Mouse (Mus musculus) heart, embryonic 12.5 days (tissue): Measurements from ENCODE around the gene Mov10l1. TPM values are rescaled to one million over a fixed set of nuclear protein-coding genes. Genes with fewer than 3 reads are reported as not detected.

Experiments
- ATAC-seq: fragments of 200-750 bp; cut with Nextera tagmentation; 2 replicates; pipeline ENCODE4 v1.8.0; 2017; ENCODE audit warnings: moderate TSS enrichment, moderate library complexity; ENCODE audit not compliant: insufficient number of reproducible peaks, low FRiP score
- H3K27ac ChIP-seq: fragments of 300-500 bp; sonication (generic); 2 replicates; pipeline ENCODE4 v1.5.1; 2016; ENCODE audit warnings: mild to moderate bottlenecking, moderate library complexity; ENCODE audit not compliant: poor library complexity, severe bottlenecking
- H3K27me3 ChIP-seq: fragments of 300-500 bp; sonication (generic); replicated peaks from 2 replicates; pipeline ENCODE4 v1.6.1; 2016; ENCODE audit warnings: mild to moderate bottlenecking, moderate library complexity
- H3K36me3 ChIP-seq: fragments of 300-500 bp; sonication (generic); 2 replicates; pipeline ENCODE4 v1.6.1; 2016; ENCODE audit warnings: mild to moderate bottlenecking, moderate library complexity
- H3K4me1 ChIP-seq: fragments of 300-500 bp; sonication (generic); replicated peaks from 2 replicates; pipeline ENCODE4 v1.6.1; 2016; ENCODE audit warnings: mild to moderate bottlenecking
- H3K4me2 ChIP-seq: fragments of 300-500 bp; sonication (generic); 2 replicates; pipeline ENCODE4 v1.6.1; 2016; ENCODE audit warnings: mild to moderate bottlenecking, moderate library complexity
- H3K4me3 ChIP-seq: fragments of 300-500 bp; sonication (generic); 2 replicates; pipeline ENCODE4 v1.5.1; 2016; ENCODE audit warnings: mild to moderate bottlenecking
- H3K9ac ChIP-seq: fragments of 300-500 bp; sonication (generic); 2 replicates; pipeline ENCODE4 v1.6.1; 2016; ENCODE audit warnings: mild to moderate bottlenecking, moderate library complexity
- H3K9me3 ChIP-seq: fragments of 300-500 bp; sonication (generic); replicated peaks from 2 replicates; pipeline ENCODE4 v1.6.1; 2016; ENCODE audit warnings: mild to moderate bottlenecking, moderate library complexity
- WGBS: fragments of 180-500 bp; shearing (Covaris S2); methylation state at CpG from one replicate; pipeline ENCODE4 v1.1.7; 2016; 5-methylcytosine and 5-hydroxymethylcytosine counted together
- polyA plus RNA-seq: library from polyadenylated mRNA; unstranded; fragments of >200 nt; fragmentation: Nextera tagmentation; extraction: Ambion mirVana; gene quantifications from 2 replicates; pipeline ENCODE4 v1.2.1, GENCODE M21; 2016

Gene Mov10l1
- polyA plus RNA-seq, 1 experiment from 2014 or later: 56.9 TPM

- H3K4me1 ChIP-seq: peaks cover 19% of the 10 kb centered on the region
- no peaks in the 10 kb centered on the region for H3K9me3 ChIP-seq
- no peaks in the 10 kb centered on the region for H3K27me3 ChIP-seq
- peaks cover 48% of the 10 kb centered on the region for H3K36me3 ChIP-seq
- H3K4me2 ChIP-seq: no peak overlapping the region
- H3K4me3 ChIP-seq: no peak overlapping the region
- 78% methylated on average over 5 of the region's 5 CpGs for WGBS
- no peak for ATAC-seq
- no peak overlapping the region for H3K9ac ChIP-seq
- no peak overlapping the region for H3K27ac ChIP-seq
Measured at GRCm38 (mm10) chr15:89092181-89092580, 109.5 kb downstream of the Mov10l1 start.

GRCm38 (mm10) chr15:89097450-89097849 is 114.7 kb downstream of the Mov10l1 start:
- ATAC-seq: no peak
- WGBS: 92% methylated on average over 5 of the region's 5 CpGs

GRCm38 (mm10) chr15:89098616-89099015 is 115.9 kb downstream of the Mov10l1 start:
- ATAC-seq: no peak
- no peak overlapping the region for H3K4me2 ChIP-seq
- no peak overlapping the region for H3K27ac ChIP-seq
- H3K9me3 ChIP-seq: no peaks in the 10 kb centered on the region
- no peak overlapping the region for H3K4me3 ChIP-seq
- peaks cover 99% of the 10 kb centered on the region for H3K36me3 ChIP-seq
- H3K9ac ChIP-seq: no peak overlapping the region
- no peaks in the 10 kb centered on the region for H3K27me3 ChIP-seq
- H3K4me1 ChIP-seq: no peaks in the 10 kb centered on the region
- WGBS: 84% methylated on average over 7 of the region's 7 CpGs

More at GRCm38 (mm10) chr15:89097450-89097849, 114.7 kb downstream of the Mov10l1 start:
- Histone ChIP-seq H3K4me1 (no peaks in the 10 kb centered on the region), H3K27ac (no peak overlapping the region), H3K9ac (no peak overlapping the region), H3K4me3 (no peak overlapping the region), H3K36me3 (peaks cover 99% of the 10 kb centered on the region), H3K4me2 (no peak overlapping the region), H3K27me3 (no peaks in the 10 kb centered on the region), H3K9me3 (no peaks in the 10 kb centered on the region)

- Histone ChIP-seq H3K36me3 (peaks cover 98% of the 10 kb centered on the region), H3K4me2 (no peak overlapping the region), H3K4me3 (no peak overlapping the region), H3K9ac (no peak overlapping the region), H3K27me3 (no peaks in the 10 kb centered on the region), H3K27ac (no peak overlapping the region), H3K4me1 (no peaks in the 10 kb centered on the region), H3K9me3 (no peaks in the 10 kb centered on the region)
- WGBS: 92% methylated on average over 12 of the region's 12 CpGs
- ATAC-seq: no peak
Measured at GRCm38 (mm10) chr15:89100823-89101222, 118.1 kb downstream of the Mov10l1 start.

- Histone ChIP-seq H3K4me1 (no peaks in the 10 kb centered on the region), H3K27me3 (no peaks in the 10 kb centered on the region), H3K4me2 (no peak overlapping the region), H3K27ac (no peak overlapping the region), H3K36me3 (peaks cover 98% of the 10 kb centered on the region), H3K9ac (no peak overlapping the region), H3K4me3 (no peak overlapping the region), H3K9me3 (no peaks in the 10 kb centered on the region)
- WGBS: 76% methylated on average over 5 of the region's 5 CpGs
- ATAC-seq: no peak
Measured at GRCm38 (mm10) chr15:89102646-89103045, 119.9 kb downstream of the Mov10l1 start.

- WGBS: 85% methylated on average over 10 of the region's 10 CpGs
- Histone ChIP-seq H3K4me1 (no peaks in the 10 kb centered on the region), H3K36me3 (peaks cover 99% of the 10 kb centered on the region), H3K27ac (no peak overlapping the region), H3K4me3 (no peak overlapping the region), H3K9me3 (no peaks in the 10 kb centered on the region), H3K9ac (no peak overlapping the region), H3K4me2 (no peak overlapping the region), H3K27me3 (no peaks in the 10 kb centered on the region)
- ATAC-seq: no peak
Measured at GRCm38 (mm10) chr15:89103921-89104320, 121.2 kb downstream of the Mov10l1 start.

- Histone ChIP-seq H3K27ac (no peak overlapping the region), H3K9ac (no peak overlapping the region), H3K27me3 (no peaks in the 10 kb centered on the region), H3K9me3 (no peaks in the 10 kb centered on the region), H3K4me3 (no peak overlapping the region), H3K4me1 (no peaks in the 10 kb centered on the region), H3K4me2 (no peak overlapping the region), H3K36me3 (peaks cover 99% of the 10 kb centered on the region)
- 91% methylated on average over 8 of the region's 8 CpGs for WGBS
- ATAC-seq: no peak
Measured at GRCm38 (mm10) chr15:89104425-89104824, 121.7 kb downstream of the Mov10l1 start.

Other genes starting within 250 kb of the Mov10l1 start
- 12.9 and 15.1 TPM in 2 replicates for gene Brd1, start 248.7 kb upstream of the Mov10l1 start, polyA plus RNA-seq
- 18.9 and 20.5 TPM in 2 replicates for gene Zbed4, start 231.2 kb upstream of the Mov10l1 start, polyA plus RNA-seq
- gene Alg12, start 163.6 kb upstream of the Mov10l1 start, polyA plus RNA-seq: 9.3 and 9.4 TPM in 2 replicates
- 61.9 and 66.4 TPM in 2 replicates for gene Creld2, start 163.3 kb upstream of the Mov10l1 start, polyA plus RNA-seq
- gene Pim3, start 120.7 kb upstream of the Mov10l1 start, polyA plus RNA-seq: 67.5 and 68.1 TPM in 2 replicates
- gene Ttll8, start 28.5 kb upstream of the Mov10l1 start, polyA plus RNA-seq: not detected in 2 replicates
- gene Mlc1, start 3.9 kb upstream of the Mov10l1 start, polyA plus RNA-seq: 0.06 TPM in 1 of 2 replicates, not detected in the other
- 1.8 and 2.4 TPM in 2 replicates for gene Panx2, start 76.8 kb downstream of the Mov10l1 start, polyA plus RNA-seq
- gene Trabd, start 92.2 kb downstream of the Mov10l1 start, polyA plus RNA-seq: 51.7 and 53.5 TPM in 2 replicates
- 12.4 and 12.6 TPM in 2 replicates for gene Selenoo, start 106.2 kb downstream of the Mov10l1 start, polyA plus RNA-seq
- gene Tubgcp6, start 140.2 kb downstream of the Mov10l1 start, polyA plus RNA-seq: 13.7 and 15.8 TPM in 2 replicates
- 12.7 and 13.4 TPM in 2 replicates for gene Hdac10, start 145.8 kb downstream of the Mov10l1 start, polyA plus RNA-seq
- gene Mapk12, start 157.8 kb downstream of the Mov10l1 start, polyA plus RNA-seq: 19.9 and 20.1 TPM in 2 replicates
- 3.7 and 4.6 TPM in 2 replicates for gene Mapk11, start 166.7 kb downstream of the Mov10l1 start, polyA plus RNA-seq
- 124 and 130 TPM in 2 replicates for gene Plxnb2, start 197.9 kb downstream of the Mov10l1 start, polyA plus RNA-seq
- 19.9 and 20.2 TPM in 2 replicates for gene Dennd6b, start 213.6 kb downstream of the Mov10l1 start, polyA plus RNA-seq
- gene Ppp6r2, start 228.6 kb downstream of the Mov10l1 start, polyA plus RNA-seq: 21.0 and 25.9 TPM in 2 replicates